Mouse (Mus musculus): ENCODE measurements around the gene Cggbp1. TPM values are rescaled to one million over a fixed set of nuclear protein-coding genes. Genes with fewer than 3 reads are reported as not detected.

Cggbp1 gene
- total and polyA plus RNA-seq, 2 experiments from 2014 or later = 53.0 to 66.0 TPM

DNA sequence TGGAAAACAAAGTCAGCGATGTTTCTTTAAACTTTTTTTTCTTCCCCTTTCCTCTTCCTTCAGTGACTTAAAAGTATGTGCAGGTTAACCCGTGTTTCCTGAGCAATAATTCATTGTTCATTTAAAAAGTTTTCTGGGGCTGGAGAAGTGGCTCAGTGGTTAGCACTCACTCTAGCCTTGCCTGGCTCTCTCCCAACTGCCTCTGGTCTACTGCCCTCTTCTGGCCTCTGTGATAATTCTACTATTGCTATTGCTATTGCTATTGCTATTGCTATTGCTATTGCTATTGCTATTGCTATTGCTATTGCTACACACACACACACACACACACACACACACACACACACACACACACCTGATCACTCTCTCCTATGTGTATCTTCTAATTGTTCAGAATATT, 47.3 kb downstream of the Cggbp1 start:
- ATAC-seq (ENCODE audit: low FRiP score) (no peak), DNase-seq (ENCODE audit: low spot score) (no peak)
- peak; percentile 37 for TF ChIP-seq CTCF (IDR thresholded peaks at IDR 0.05)
- 76% methylated on average over 2 of the region's 2 CpGs for WGBS
- Histone ChIP-seq H3K36me3 (ENCODE audit: insufficient read depth, low read length) (no peaks in the 10 kb centered on the region), H3K4me3 (ENCODE audit: low read depth, low read length) (no peak overlapping the region), H3K4me1 (ENCODE audit: insufficient read depth, low read length) (no peaks in the 10 kb centered on the region), H3K27me3 (ENCODE audit: insufficient read depth, low read length) (no peaks in the 10 kb centered on the region), H3K9me3 (ENCODE audit: low read length) (no peaks in the 10 kb centered on the region), H3K27ac (ENCODE audit: low read depth, low read length) (no peak overlapping the region), H3K9ac (replicated peaks; ENCODE audit: low read length, poor library complexity, severe bottlenecking) (no peak overlapping the region), H3K4me2 (ENCODE audit: low read depth, low read length, poor library complexity, severe bottlenecking) (no peak overlapping the region)

DNA sequence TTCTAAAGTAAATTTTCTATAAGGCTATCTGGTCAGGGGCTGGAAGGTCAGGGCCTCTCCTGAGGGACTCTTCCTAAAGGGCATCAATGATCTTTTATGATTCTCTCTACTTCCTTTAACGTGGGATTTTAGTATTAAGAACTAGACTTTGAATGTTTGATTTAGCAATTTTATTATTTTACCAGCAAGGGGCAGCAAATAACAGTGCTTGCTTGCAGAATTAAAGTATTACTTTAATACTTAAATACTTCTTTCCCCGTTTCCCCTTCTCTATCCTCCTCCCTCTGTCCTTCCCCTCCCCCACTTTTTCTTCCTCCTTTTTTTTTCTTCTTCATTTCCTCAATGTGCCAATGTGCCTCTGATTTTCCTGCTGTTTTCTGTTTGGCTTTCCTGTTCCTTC, 51.5 kb downstream of the Cggbp1 start:
- WGBS = 30% methylated on average over 2 of the region's 2 CpGs
- no peak overlapping the region for H3K9ac ChIP-seq (replicated peaks; ENCODE audit: low read length, poor library complexity, severe bottlenecking)
- H3K4me2 ChIP-seq (ENCODE audit: low read depth, low read length, poor library complexity, severe bottlenecking) = no peak overlapping the region
- no peaks in the 10 kb centered on the region for H3K36me3 ChIP-seq (ENCODE audit: insufficient read depth, low read length)
- DNase-seq (ENCODE audit: low spot score) = peak; percentile 53
- TF ChIP-seq CTCF (IDR thresholded peaks at IDR 0.05) = peak; percentile 70
- no peak overlapping the region for H3K4me3 ChIP-seq (ENCODE audit: low read depth, low read length)
- no peaks in the 10 kb centered on the region for H3K4me1 ChIP-seq (ENCODE audit: insufficient read depth, low read length)
- no peaks in the 10 kb centered on the region for H3K27me3 ChIP-seq (ENCODE audit: insufficient read depth, low read length)
- ATAC-seq (ENCODE audit: low FRiP score) = no peak
- no peak overlapping the region for H3K27ac ChIP-seq (ENCODE audit: low read depth, low read length)
- no peaks in the 10 kb centered on the region for H3K9me3 ChIP-seq (ENCODE audit: low read length)

DNA sequence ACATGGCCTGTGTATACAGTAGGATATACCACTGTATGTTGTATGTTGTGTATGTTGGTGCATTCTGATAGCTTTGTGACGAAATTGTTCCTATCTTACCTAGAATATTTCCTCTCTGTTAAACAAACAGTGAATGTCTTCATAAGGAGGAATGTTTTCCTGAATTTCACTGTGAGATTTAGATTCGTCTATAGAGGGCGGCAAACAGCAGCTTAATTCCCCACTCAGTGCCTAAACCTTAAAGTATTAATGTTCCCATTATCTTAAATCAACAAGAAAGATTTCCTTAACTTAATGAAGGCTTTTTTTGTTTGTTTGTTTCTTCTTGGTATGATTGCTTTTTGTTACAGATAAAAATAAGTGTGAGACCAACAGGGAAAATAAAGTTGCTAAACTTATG, 55.3 kb downstream of the Cggbp1 start:
- H3K9me3 ChIP-seq (ENCODE audit: low read length) = no peaks in the 10 kb centered on the region
- H3K4me1 ChIP-seq (ENCODE audit: insufficient read depth, low read length) = no peaks in the 10 kb centered on the region
- DNase-seq (ENCODE audit: low spot score) (peak; percentile 41), ATAC-seq (ENCODE audit: low FRiP score) (no peak)
- H3K4me3 ChIP-seq (ENCODE audit: low read depth, low read length) = no peak overlapping the region
- WGBS = 40% methylated on average over 3 of the region's 3 CpGs
- H3K36me3 ChIP-seq (ENCODE audit: insufficient read depth, low read length) = no peaks in the 10 kb centered on the region
- H3K27me3 ChIP-seq (ENCODE audit: insufficient read depth, low read length) = no peaks in the 10 kb centered on the region
- H3K27ac ChIP-seq (ENCODE audit: low read depth, low read length) = no peak overlapping the region
- peak; percentile 74 for TF ChIP-seq CTCF (IDR thresholded peaks at IDR 0.05)
- no peak overlapping the region for H3K4me2 ChIP-seq (ENCODE audit: low read depth, low read length, poor library complexity, severe bottlenecking)
- no peak overlapping the region for H3K9ac ChIP-seq (replicated peaks; ENCODE audit: low read length, poor library complexity, severe bottlenecking)

DNA sequence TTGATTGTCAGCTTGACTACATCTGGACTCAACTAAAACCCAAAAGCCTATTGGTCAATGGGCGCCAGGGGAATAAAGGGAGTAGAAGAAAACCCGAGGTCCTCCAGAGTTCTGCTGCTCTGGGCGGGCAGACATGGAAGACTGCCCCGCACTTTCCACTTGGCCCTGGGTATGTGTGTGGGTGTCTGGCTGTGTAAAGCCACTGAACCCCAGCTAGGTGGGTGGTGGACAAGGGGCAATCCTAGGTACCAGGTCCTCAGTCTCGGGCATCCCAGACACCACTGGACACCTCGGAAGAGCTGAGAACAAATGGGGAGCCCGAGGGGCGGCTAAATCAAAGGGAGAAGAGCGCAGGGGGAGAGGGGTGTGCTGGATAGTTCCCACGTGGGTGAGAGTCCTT, 57.0 kb downstream of the Cggbp1 start:
- no peak for TF ChIP-seq CTCF (IDR thresholded peaks at IDR 0.05)
- no peak for ATAC-seq (ENCODE audit: low FRiP score)
- Histone ChIP-seq H3K27ac (ENCODE audit: low read depth, low read length) (no peak overlapping the region), H3K36me3 (ENCODE audit: insufficient read depth, low read length) (no peaks in the 10 kb centered on the region), H3K9me3 (ENCODE audit: low read length) (no peaks in the 10 kb centered on the region), H3K4me2 (ENCODE audit: low read depth, low read length, poor library complexity, severe bottlenecking) (no peak overlapping the region), H3K9ac (replicated peaks; ENCODE audit: low read length, poor library complexity, severe bottlenecking) (no peak overlapping the region), H3K4me1 (ENCODE audit: insufficient read depth, low read length) (no peaks in the 10 kb centered on the region), H3K27me3 (ENCODE audit: insufficient read depth, low read length) (no peaks in the 10 kb centered on the region), H3K4me3 (ENCODE audit: low read depth, low read length) (no peak overlapping the region)
- DNase-seq (ENCODE audit: low spot score) = no peak
- WGBS = 85% methylated on average over 10 of the region's 10 CpGs

Other genes with a start within 250 kb of the Cggbp1 start
- gene Csnka2ip, start 249.6 kb upstream of the Cggbp1 start, total RNA-seq (2014; rRNA removed) = not detected in 2 replicates
- not detected in 2 replicates for gene Csnka2ip, start 249.6 kb upstream of the Cggbp1 start, polyA plus RNA-seq (2015; fragmentation: Nextera tagmentation; extraction: Ambion mirVana)
- gene 4930453N24Rik, start 80.8 kb upstream of the Cggbp1 start, total RNA-seq (2014; rRNA removed) = 14.2 and 19.5 TPM in 2 replicates
- gene 4930453N24Rik, start 80.8 kb upstream of the Cggbp1 start, polyA plus RNA-seq (2015; fragmentation: Nextera tagmentation; extraction: Ambion mirVana) = 16.0 and 18.1 TPM in 2 replicates
- gene Zfp654, start 344 bp upstream of the Cggbp1 start, total RNA-seq (2014; rRNA removed) = 8.4 and 12.2 TPM in 2 replicates
- 2.7 TPM in 2 replicates for gene Zfp654, start 344 bp upstream of the Cggbp1 start, polyA plus RNA-seq (2015; fragmentation: Nextera tagmentation; extraction: Ambion mirVana)

All from midbrain, postnatal 0 days (tissue).